Mouse (Mus musculus): ENCODE results near the gene Ninj1. TPM values are rescaled to one million over a fixed set of nuclear protein-coding genes. Genes with fewer than 3 reads are reported as not detected.

The Ninj1 gene
- polyA plus RNA-seq, 1 experiment, result 28.6 TPM

DNA sequence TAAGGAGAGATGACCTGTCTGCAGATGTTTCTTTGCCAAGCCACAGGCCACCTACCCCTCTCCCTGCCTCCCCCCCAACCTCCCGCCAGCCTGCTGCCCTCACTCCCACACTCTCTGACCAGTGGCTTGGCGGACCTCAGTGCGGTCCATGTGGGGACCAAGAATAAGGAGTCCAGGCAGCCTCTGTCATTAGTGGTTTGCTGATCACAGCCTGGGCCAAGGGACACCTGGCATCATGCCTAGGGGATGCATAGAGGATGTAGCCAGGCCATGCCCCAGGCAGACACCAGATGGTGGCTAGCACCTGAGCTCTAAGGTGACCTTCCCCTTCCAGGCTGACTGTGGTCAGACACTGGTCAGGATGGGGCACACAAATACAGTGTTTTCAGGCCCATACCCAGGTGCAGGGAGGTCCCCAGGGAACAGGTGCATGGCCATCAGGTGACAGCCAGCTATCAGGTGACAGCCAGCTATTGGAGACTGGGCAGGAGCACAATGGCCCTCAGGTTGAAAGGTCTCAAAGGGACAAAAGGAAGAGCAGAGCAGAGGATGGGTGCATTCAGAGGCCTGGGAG, 5.8 kb upstream of the Ninj1 start:
- H3K4me1 ChIP-seq (ENCODE audit: control insufficient read depth, insufficient read depth, low read length), result no peaks in the 10 kb centered on the region; the same call in 1 of the 2 replicates
- no peak overlapping the region for H3K27ac ChIP-seq (ENCODE audit: insufficient read depth, low read length)
- TF ChIP-seq POLR2A (IDR thresholded peaks at IDR 0.05; ENCODE audit: low read depth, low read length) (no peak), CTCF (IDR thresholded peaks at IDR 0.05; ENCODE audit: borderline replicate concordance, insufficient read depth, low read length) (no peak)

DNA sequence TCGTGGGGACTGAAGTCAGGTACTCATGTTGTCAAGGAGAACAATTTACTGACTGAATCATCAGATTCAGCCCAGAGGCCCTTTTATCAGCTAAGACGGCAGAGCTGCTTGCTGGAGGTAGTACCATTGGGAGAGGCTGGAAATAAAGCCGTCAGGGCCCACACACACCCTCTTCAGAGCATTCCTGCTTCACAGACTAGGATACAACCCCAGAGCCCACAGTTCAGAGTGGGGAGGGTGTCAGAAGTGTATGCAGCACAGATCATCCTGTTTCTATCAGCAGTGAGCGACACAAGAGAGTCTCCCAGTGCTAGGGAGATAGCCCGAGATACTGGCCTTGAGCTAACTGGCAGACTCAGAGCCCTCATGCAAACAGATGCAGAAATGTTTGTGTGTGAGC, 4.1 kb upstream of the Ninj1 start:
- TF ChIP-seq CTCF (IDR thresholded peaks at IDR 0.05; ENCODE audit: borderline replicate concordance, insufficient read depth, low read length) (no peak), POLR2A (IDR thresholded peaks at IDR 0.05; ENCODE audit: low read depth, low read length) (no peak)

More for the DNA sequence above, 5.8 kb upstream of the Ninj1 start:
- H3K4me3 ChIP-seq (ENCODE audit: insufficient read depth, low read length), result no peak overlapping the region

DNA sequence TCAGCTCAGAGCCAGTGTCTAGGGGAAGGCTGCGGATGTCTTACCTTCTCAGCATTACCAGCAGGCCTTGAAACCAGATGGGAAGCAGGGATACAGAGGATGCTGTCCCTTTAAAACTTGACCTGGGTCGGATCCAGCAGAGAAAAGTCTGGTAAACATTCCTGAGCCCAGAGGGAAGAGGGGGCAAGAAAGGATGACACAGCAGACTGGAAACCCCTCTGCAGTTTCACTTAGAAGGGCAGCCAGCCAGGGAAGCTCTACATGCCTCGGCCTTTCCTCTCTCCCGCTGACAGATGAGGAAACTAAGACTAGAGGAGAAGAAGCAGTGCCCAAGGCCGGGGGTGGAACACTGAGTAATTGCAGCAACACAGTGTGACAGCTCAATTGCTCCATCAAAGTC, 3.6 kb upstream of the Ninj1 start:
- no peak overlapping the region for H3K27ac ChIP-seq (ENCODE audit: insufficient read depth, low read length)
- no peak overlapping the region for H3K4me3 ChIP-seq (ENCODE audit: insufficient read depth, low read length)
- peaks cover 3% of the 10 kb centered on the region for H3K4me1 ChIP-seq (ENCODE audit: control insufficient read depth, insufficient read depth, low read length)
- TF ChIP-seq CTCF (IDR thresholded peaks at IDR 0.05; ENCODE audit: borderline replicate concordance, insufficient read depth, low read length) (no peak), POLR2A (IDR thresholded peaks at IDR 0.05; ENCODE audit: low read depth, low read length) (no peak)

More for the DNA sequence above, 4.1 kb upstream of the Ninj1 start:
- H3K27ac ChIP-seq (ENCODE audit: insufficient read depth, low read length), result no peak overlapping the region
- H3K4me3 ChIP-seq (ENCODE audit: insufficient read depth, low read length), result no peak overlapping the region
- H3K4me1 ChIP-seq (ENCODE audit: control insufficient read depth, insufficient read depth, low read length), result no peaks in the 10 kb centered on the region; the same call in 1 of the 2 replicates

DNA sequence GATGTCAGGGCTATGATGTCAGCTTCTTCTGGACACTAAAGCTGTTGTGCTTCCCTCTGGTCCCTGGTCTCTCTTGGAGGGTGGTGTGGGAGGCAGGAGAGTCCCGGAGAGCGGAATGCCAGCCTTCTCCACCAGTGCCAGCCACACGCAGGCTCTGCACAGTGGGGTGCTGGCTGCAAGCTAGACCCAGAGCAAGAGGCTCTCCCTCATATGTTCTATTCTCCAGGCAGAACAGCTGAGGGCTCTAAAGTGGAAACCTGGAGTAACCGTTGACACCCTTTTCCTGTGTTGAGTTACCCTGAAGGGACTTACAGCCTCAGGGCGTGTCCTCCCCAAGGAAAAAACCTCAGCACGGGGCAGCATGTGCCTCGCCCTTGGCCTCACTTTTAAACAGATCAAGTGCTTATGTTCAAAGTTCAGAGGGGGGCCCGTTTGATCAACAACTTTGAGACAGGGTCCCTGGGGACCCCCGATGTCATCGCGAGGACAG, 442 bp upstream of the Ninj1 start:
- Histone ChIP-seq H3K4me3 (ENCODE audit: insufficient read depth, low read length) (no peak overlapping the region), H3K27ac (ENCODE audit: insufficient read depth, low read length) (peak overlapping the region; percentile 24; the same call in 1 of the 2 replicates), H3K4me1 (ENCODE audit: control insufficient read depth, insufficient read depth, low read length) (peaks cover 14% of the 10 kb centered on the region)
- TF ChIP-seq CTCF (IDR thresholded peaks at IDR 0.05; ENCODE audit: borderline replicate concordance, insufficient read depth, low read length) (no peak), POLR2A (IDR thresholded peaks at IDR 0.05; ENCODE audit: low read depth, low read length) (no peak)

DNA sequence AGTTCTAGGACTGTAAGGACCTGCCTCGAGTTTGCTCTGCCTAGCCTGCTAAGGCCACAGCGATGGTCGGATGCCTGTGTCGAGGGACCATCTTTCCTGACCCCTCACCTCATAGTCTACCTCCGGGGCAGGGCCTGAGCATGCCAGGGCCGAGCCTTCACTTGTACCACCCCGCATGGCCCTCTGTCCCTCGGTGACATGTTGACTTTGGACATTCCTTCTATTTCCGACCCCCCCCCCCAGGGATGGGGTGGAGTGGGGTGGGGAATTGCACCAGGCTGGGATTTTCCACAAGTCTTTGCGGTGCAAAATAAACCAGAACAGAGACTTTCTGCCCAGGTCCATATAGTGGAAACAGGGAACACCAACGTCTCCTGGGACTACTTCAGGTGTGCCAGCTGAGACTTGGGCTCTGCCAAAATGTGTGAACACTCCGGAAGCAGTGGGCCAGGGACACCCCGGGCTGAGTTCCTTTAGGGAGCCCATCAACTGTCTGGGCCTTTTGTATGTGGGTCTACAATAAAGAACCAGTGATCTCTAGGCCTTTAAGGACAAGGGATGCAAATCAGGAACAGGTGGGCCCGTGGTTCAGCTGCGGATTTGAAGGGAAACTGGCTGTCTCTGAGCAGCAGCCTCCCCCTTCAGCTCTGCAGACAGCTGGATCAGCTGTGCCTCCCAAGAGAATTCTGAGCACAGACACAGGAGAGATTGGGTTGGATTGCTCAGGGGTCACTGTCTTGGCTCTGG, 1.1 kb downstream of the Ninj1 start:
- TF ChIP-seq POLR2A (IDR thresholded peaks at IDR 0.05; ENCODE audit: low read depth, low read length) (no peak), CTCF (IDR thresholded peaks at IDR 0.05; ENCODE audit: borderline replicate concordance, insufficient read depth, low read length) (no peak)
- Histone ChIP-seq H3K4me3 (ENCODE audit: insufficient read depth, low read length) (peak overlapping the region; percentile 61), H3K27ac (ENCODE audit: insufficient read depth, low read length) (no peak overlapping the region), H3K4me1 (ENCODE audit: control insufficient read depth, insufficient read depth, low read length) (peaks cover 15% of the 10 kb centered on the region)

DNA sequence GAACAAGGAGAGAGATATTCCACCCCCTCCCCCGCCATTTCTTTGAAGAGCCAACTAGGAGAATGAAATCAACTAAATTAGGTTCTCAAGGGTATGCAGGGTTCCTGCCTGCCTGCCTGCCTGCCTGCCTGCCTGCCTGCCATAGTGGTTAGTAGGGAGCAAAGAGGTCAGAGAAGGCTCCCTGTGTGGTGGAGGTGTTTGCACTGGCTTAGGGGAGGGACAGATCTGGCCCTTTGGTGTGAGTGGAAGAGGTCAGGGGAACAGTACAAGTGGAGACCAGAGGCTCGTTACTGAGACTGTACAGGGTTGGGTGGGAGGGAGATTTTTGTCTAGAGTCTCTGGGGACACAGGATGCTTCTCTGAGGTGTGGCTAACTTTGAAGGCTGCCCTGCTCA, 1.7 kb downstream of the Ninj1 start:
- Histone ChIP-seq H3K27ac (ENCODE audit: insufficient read depth, low read length) (no peak overlapping the region), H3K4me1 (ENCODE audit: control insufficient read depth, insufficient read depth, low read length) (peaks cover 15% of the 10 kb centered on the region), H3K4me3 (ENCODE audit: insufficient read depth, low read length) (no peak overlapping the region)
- TF ChIP-seq CTCF (IDR thresholded peaks at IDR 0.05; ENCODE audit: borderline replicate concordance, insufficient read depth, low read length), result no peak
- TF ChIP-seq POLR2A (IDR thresholded peaks at IDR 0.05; ENCODE audit: low read depth, low read length), result no peak

DNA sequence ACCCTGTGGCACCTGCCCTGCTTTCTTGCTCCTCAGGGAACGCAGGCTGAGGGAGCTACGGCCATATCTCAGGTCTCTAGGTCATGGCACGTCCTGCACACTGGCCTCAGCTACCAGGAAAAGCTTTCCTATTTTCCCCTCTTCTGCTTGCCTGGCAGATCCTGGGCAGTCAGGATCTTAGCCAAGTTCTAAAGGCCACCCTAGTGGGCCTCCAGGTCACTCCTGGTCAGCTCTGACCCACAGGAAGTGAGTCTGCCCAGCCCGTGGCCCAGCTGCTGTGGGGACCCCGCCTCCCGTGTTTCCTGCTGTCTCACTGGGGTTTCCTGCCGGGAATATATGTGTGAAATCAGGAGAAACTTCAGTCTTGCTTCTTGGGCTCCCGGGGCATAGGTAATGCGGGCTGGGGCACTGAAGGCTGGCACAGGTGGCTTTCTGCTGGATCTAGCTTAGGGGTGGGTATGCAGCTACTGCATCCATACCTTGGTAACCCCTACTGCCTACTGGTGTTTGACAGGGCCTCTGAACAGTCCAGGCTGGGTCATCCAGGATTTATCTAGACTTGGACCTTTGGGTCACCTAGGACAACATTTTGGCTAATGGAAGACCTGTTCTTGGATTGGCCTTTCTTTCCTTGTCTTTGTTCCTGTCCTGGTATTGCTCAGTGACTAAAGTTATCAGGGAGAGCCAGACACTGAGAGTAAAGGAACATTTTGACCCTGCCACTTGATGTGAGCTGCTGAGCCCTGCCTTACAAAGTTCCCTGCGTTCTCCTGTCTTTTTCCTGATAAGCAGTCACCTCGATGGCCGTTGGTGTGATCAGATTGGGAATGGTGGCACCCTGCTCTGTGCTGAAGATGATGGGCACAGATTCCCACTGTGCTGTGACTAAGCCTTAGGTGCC, 2.9 kb downstream of the Ninj1 start:
- Histone ChIP-seq H3K4me3 (ENCODE audit: insufficient read depth, low read length) (no peak overlapping the region), H3K4me1 (ENCODE audit: control insufficient read depth, insufficient read depth, low read length) (peaks cover 15% of the 10 kb centered on the region), H3K27ac (ENCODE audit: insufficient read depth, low read length) (no peak overlapping the region)
- TF ChIP-seq POLR2A (IDR thresholded peaks at IDR 0.05; ENCODE audit: low read depth, low read length) (no peak), CTCF (IDR thresholded peaks at IDR 0.05; ENCODE audit: borderline replicate concordance, insufficient read depth, low read length) (no peak)

DNA sequence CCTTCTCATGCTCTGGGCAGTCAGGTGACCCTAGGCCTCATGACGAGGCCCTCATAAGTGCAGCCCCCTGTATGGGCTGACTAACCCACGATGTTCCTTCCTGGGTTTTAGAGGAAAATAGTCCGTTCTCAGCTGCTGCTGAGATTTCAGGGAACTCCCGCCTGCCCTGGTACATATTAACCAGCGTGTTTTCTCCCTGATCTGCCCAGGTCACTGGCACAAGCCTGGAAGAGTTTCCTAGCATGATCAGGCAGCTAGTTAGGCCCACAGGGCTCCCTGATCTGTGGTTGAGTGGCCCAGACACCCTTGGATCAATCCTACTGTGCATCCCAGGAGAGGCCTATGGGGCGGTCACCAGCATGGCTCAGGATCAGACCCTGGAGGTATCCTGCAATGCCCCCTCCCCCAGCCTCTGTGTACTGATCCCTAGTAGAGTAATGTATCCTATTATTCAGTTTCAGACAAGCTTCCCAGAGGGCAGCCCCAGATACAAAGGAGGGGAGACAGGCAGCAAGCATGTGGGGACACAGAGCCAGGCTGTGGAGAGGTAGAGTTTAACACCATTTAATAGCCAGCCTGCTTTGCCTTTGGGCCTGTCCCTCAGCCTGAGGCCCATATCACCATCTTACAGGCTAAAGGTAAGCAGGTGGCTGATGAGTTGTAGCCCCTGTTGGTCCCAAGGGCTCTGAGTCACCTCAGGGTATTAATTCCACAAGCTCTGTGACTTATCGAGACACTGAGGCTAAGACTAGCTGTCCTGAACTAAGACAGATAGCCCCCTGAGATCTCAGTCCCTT, 3.8 kb downstream of the Ninj1 start:
- H3K4me3 ChIP-seq (ENCODE audit: insufficient read depth, low read length), result no peak overlapping the region
- TF ChIP-seq CTCF (IDR thresholded peaks at IDR 0.05; ENCODE audit: borderline replicate concordance, insufficient read depth, low read length) (no peak), POLR2A (IDR thresholded peaks at IDR 0.05; ENCODE audit: low read depth, low read length) (no peak)
- H3K4me1 ChIP-seq (ENCODE audit: control insufficient read depth, insufficient read depth, low read length), result peaks cover 15% of the 10 kb centered on the region
- no peak overlapping the region for H3K27ac ChIP-seq (ENCODE audit: insufficient read depth, low read length)

DNA sequence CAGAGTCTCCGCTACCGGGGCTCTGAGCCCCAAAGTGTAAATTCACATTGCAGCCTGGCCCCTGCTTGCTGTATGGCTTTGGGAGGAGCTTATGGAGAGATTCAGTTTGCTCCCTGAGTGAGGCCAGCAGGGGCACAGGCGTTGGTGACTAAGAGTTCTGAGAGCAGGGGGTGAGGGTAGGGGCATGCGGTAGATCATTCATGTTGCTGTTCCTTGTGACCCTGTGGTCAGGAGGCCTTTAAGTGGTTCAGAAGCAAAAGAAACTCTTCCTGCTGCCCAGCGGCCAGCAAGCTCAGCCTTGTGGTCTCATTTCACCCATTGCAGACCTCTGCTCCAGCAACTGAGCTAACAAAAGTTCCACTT, 4.4 kb downstream of the Ninj1 start:
- TF ChIP-seq CTCF (IDR thresholded peaks at IDR 0.05; ENCODE audit: borderline replicate concordance, insufficient read depth, low read length) (no peak), POLR2A (IDR thresholded peaks at IDR 0.05; ENCODE audit: low read depth, low read length) (no peak)
- H3K4me3 ChIP-seq (ENCODE audit: insufficient read depth, low read length), result no peak overlapping the region
- peaks cover 15% of the 10 kb centered on the region for H3K4me1 ChIP-seq (ENCODE audit: control insufficient read depth, insufficient read depth, low read length)
- no peak overlapping the region for H3K27ac ChIP-seq (ENCODE audit: insufficient read depth, low read length)
